Mouse (Mus musculus): ENCODE data around the gene Hydin. TPM values are rescaled to one million over a fixed set of nuclear protein-coding genes. Genes with fewer than 3 reads are reported as not detected.

The Hydin gene
- total RNA-seq, 2 experiments from 2014 or later: 0.30 to 0.58 TPM

DNA sequence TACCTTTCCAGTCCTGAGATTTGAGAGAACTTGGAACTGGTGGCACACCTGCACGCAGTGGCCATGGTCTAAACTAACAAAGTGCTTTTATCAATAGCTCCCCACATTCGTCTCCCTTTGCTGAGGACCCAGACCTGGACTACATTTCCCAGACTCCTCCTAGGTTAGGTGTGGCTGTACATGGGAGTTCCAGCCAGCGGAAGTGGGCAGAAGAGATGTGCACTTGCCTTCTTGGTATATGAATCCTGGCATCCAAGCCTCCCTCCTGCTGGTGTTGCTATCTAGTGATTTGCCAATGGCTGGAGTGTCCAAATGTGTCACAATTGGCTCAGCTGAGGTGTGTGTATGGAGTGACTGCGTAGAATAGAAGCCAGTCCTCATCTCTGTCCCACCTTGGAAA, 173.8 kb downstream of the Hydin start:
- no peak for DNase-seq (ENCODE audit: low spot score in 2 of 2)

DNA sequence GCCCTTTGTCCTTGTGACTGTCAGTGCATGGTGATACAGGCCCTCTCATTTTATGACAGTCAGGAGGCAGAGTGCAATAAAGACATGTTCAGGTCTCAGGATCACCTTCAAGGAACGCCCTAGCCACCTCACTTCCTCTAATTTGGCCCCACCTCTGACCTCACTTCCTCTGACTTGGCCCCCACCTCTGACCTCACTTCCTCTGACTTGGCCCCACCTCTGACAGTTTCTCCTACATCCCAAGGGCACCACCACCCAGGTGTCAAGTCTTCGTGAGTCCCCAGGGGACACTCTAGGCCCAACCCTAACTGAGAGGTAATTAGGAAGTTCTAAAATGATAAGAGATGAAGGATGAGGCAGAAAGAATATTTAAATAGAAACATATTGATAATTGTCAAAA, 177.5 kb downstream of the Hydin start:
- no peak for DNase-seq (ENCODE audit: low spot score in 2 of 2)

DNA sequence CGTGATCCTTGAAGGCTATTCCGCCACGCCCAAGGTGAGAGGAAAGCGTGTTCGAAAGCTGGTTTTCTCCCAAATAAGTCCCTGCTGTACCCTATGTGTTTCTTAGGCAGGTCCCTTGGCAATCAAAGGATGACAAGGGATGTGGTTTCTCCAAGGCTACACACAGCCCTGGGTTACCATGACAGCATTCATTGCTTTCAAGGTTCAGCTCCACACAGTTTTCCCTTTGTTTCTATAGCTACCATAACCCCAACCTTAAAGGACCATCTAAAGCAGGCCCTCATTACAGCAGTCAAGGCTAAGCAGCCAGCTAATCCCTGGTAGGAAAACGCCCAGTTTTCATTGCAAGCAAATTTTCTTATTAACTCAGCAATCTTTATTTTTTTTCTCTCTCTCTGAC, 183.7 kb downstream of the Hydin start:
- DNase-seq (ENCODE audit: low spot score in 2 of 2): no peak

DNA sequence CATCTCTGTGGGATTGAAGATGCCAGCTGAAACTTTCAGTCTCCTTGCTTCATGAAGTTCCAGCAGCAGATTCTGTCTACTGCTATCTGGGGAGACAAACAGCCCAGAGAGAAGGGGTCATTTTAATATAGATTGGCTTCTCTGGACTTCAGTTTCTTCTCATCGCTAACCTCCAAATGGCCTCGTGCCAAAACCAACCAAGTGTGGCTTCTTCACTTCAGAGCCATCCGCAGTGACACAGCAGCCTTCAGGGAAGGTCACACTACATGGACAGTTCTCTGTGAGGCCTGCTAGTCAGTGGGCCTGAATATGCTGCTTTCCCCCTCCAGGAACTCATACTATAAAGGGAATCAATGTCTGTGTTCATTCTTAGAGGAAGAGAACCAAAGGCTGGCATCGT, 187.7 kb downstream of the Hydin start:
- no peak for DNase-seq (ENCODE audit: low spot score in 2 of 2)

DNA sequence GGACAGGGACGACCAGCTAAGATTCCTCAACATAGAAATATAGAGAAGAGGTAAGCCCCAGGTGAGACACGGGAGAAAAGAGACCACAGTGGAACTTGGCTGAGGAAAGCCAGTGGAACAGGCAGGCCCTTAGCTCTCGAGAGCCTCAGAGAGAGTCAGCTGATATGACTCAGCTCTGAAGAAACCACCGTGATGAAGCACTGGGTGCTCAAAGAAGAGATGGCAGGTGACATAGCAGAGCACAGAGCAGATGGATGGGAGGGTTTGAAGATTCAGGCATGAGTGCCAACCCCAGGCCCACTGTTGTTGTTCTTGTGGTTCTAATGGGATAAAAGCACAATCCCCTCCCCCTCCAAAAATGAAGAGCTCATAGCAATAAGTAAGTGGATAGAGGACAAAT, 190.6 kb downstream of the Hydin start:
- DNase-seq (ENCODE audit: low spot score in 2 of 2): no peak

DNA sequence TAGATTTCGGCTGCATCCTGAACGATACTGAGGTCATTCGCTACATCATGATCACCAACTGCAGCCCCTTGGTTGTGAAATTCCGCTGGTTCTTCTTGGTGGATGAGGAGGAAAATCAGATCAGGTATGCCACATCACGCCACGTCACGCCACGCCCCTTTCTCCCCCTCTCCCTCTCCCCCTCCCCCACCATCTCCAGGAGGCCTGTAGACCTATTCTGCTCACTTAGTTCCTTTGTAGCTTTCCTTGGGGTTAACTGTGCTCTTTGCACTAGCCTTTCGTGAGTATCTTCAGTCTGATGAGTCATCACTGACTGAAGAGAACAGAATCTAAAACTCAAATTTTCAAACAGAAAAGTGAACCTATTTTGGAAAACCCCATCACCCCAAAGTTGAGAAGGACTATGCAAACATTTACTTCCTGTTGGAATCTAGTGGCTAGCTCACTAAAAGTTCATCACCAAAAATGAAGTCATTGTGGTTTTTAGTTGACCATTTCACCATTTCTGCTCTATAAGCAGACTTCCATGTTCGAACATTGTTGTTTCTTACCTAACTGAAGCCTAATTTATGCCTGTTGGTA, 195.9 kb downstream of the Hydin start:
- DNase-seq (ENCODE audit: low spot score in 2 of 2): no peak

DNA sequence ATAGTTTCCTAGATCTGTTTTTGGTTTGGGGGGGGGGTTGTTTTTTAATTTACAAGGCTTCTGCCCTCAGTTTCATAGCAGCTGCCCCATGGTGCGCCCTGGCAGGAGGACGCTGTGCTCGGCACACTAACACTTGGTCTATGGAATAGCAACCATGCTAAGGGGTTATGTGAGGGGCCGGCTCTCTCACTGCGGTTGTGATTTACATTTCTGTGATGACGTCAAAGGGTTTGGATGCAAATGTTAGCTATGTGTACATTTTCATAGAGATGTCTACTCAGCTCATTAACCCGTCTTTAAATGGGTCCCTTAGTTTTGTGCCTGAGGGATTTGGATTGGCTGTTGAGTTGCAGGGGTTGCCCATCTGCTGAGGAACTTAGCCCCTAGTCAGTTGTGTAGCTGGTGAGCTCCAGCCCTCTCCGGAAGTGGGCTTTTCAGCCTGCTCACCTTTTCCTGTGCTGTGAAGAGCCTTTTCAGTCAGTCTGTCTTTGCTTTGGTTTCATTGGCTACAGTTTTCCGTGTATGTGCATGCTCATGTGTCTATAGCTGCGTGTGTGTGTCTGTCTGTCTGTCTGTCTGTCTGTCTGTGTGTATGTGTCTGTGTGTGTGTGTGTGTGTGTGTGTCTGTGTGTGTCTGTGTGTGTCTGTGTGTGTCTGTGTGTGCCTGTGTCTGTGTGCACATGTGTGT, 197.1 kb downstream of the Hydin start:
- DNase-seq (ENCODE audit: low spot score in 2 of 2): no peak

DNA sequence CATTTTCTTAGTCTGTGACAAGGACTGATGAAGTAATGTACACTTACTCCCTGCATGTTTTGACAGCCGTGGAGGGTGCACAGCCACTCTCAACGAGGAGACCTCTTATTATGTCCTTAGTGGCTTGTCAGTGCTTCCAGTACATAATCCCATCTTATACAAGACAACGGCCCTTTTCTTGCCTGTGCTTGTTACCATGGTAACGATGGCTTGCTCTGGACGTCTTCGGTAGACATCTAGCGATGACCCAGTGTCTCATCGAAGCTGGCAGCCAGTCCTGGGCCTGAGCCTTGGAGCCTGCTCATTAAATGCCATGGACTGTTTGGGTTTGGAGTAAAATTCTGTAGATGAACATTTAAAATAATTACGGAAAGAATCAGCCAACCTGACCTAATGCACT, 198.8 kb downstream of the Hydin start:
- DNase-seq (ENCODE audit: low spot score in 2 of 2): no peak

DNA sequence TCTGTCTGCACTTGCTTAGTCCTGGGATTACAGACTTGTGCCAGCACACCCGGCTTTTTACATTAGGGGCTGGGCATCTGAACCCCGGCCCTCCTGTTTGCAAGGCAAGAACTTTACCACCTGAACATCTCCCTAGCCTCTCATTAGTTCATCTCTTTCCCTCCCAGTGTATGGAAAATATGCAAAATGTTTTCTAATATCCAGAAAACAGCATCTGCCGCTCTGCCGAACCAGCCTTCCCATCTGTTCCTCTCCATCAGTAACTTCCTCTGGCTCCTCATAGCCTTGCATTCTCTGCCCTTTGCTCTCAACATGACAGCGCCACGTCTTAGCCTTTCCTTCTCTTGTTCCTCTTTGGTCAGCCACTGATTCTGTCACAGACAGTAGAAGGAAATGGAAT, 210.5 kb downstream of the Hydin start:
- no peak for DNase-seq (ENCODE audit: low spot score in 2 of 2)

DNA sequence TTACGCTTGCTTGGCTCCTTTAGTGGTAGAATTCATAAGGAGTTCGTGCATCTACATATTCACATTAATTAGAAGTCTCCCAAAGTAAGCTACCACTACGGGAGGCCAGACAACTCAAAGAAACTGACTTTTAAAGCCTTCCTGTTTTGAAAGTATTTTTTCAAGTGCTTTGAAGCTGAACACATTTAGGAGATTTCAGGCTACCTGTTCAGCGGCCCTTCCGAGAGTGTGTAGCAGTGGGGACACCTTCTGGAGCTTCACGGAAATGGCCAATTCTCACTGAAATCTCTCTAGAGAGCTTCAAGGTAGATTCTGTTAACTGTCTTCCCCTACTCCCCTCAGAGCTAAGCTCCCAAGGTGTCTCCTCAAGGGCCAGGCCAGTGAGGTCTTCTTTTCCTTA, 211.8 kb downstream of the Hydin start:
- peak; percentile 55 to 59 for DNase-seq (ENCODE audit: low spot score in 2 of 2)

DNA sequence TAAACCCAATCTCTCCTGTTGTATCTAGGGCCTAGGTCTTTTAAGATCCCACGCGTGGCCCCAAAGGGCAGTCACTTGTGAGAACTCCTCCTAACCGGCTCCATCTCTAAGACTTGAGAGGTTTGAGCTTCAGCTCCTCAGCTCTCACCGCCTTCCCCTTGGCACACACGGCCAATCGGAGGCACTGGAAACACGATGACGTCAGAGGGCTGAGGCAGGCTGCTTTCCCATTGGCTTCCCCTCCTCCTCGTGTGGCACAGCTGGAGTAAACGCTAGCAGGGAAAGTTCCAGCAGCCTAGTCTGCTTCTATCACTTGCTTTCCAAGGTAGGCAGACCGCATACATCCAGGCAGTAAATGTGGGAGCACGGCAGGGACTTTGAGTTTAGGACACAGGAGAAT, 212.6 kb downstream of the Hydin start:
- no peak for DNase-seq (ENCODE audit: low spot score in 2 of 2)

DNA sequence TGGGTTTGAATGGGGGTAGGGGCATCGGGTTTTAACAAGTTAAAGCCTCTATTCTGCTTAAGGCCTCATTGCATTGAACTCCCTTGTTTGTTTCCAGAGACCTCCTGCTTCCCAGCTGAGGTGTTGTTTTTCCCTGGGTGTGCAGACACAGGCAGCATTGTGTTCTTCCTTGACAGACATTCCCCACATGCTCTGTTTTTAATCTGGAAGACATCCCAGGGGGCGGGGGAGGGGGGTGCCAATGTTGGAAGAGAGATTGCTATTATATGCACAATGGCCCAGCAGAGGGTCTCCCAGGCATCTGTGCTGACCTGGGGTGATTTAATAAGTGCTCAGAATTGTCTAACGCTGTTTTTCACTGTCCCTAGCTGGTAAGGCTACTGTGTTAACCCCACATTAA, 215.5 kb downstream of the Hydin start:
- DNase-seq (ENCODE audit: low spot score in 2 of 2): no peak

DNA sequence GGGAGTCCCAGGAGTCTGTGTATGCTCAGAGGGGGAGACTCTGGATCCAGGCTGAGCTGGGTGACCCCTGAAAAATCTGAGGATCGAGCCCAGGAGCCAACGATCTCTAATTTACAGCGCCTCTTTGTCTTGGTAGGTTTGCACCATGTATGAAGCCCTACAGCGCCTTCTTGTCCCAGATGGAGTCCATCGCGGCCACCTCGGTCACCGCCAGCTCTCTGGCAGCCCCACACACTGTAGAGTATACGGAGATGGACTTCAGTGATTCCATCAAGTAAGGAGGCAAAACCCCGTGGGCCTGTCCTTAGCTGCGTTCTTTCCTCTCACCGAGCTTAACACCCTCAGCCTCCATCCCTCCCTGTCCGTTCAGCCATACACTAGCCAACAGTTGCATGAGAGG, 218.5 kb downstream of the Hydin start:
- no peak for DNase-seq (ENCODE audit: low spot score in 2 of 2)

DNA sequence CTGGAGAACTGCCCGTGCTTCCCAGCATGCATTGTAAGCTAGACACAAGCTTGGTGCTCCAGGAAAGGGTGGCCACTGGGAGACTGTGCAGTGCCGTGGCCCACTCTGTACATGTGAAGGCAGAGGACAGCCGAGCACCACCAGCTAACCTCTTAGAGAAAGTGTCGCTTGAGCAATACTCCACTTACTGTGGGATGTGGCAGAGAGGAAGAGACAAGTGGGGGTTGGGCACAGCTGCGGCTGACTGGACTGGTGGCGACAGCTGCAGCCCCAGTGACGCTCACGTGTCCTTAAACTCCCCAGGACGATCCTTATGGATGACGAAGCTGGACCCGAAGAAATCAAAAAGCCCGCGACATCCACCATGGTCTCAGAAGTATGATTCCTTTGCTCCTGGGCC, 219.2 kb downstream of the Hydin start:
- no peak for DNase-seq (ENCODE audit: low spot score in 2 of 2)

DNA sequence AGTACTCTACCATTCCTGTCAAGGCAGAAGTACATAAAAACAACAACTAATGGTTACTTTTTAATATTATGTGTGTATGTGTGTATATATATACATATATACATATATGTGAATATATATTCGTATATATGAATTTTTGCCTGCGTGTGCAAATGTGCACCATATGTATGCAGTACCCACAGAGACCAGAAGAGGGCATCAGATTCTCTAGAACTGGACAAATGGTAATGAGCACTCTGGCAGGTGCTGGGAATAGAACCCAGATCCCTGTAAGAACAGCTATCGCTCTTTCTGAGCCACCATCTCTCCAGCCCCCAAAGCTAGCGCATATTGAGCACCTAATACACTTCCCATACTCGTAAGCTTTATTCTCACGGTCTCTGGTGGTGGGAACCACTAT, 220.9 kb downstream of the Hydin start:
- no peak for DNase-seq (ENCODE audit: low spot score in 2 of 2)

DNA sequence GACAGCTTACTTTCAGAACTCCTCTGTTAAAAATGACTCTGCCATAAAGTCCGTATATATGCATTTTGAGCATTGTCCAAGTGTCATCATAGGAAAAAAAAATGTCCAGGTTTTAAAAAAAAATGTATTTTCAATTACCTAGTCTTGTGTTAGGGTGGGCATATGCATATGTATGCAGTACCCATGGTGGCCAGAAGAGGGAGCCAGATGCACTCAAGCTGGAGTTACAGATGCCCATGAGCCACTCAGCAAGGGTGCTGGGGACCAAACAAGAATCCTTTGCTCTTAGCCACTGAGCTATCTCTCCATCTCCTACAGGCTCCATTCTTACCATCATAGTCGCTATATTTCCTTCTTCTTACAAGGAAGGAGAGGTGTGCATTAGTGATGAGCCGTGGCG, 222.6 kb downstream of the Hydin start:
- no peak for DNase-seq (ENCODE audit: low spot score in 2 of 2)

DNA sequence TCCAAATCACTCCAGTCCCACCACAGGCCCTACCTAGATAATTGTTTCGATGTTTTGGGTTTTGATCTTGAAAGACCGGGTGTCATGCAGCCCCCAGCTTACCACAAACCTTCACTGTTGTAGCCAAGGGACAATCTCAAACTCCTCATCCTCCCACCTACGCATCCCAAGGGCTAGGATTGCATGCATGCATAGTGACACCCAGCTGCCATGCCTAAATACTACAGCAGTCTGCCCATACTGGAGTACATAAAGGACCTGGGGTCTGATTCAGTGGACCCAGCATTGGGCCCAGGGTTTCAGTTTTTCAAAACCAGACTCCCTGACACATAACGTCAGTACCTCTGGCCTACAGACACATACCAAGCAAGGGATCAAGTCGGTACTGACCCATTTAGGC, 224.3 kb downstream of the Hydin start:
- DNase-seq (ENCODE audit: low spot score in 2 of 2): no peak

DNA sequence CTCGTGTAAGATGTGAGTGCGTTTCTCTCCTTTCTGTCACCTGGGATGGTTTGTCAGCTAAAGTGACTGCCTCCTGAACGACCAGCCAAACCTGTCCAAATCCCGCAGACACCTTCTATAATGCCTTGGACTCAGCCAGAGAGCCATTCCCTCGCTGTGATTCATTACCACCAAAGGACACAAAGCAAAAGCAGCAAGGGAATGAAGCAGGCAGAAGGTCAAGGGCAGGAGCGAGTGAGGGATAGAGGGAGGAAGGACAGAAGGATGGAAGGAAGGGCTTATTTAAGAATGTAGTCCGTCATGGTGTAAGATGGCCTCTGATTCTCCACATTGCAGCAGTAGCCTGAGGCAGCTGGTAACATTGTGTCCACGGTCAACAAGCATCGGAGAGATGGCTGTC, 229.5 kb downstream of the Hydin start:
- DNase-seq (ENCODE audit: low spot score in 2 of 2): no peak

DNA sequence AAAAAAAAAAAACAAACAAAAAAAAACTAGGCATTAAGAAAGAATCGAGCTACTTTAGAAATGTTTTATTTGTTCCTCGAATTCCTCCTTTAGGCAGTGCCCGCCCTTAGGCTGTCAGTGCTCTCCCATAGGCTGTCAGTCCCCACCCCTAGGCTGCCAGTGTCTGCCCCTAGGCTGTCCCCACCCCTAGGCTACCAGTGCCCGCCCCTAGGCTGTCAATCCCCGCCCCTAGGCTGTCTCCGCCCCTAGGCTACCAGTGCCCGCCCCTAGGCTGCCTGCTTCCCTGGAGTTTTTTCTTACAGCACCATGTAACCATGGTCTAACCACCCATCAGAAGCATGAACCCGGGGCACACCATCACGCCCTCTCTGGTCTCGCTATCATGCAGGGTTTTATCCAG, 233.5 kb downstream of the Hydin start:
- DNase-seq (ENCODE audit: low spot score in 2 of 2): no peak

DNA sequence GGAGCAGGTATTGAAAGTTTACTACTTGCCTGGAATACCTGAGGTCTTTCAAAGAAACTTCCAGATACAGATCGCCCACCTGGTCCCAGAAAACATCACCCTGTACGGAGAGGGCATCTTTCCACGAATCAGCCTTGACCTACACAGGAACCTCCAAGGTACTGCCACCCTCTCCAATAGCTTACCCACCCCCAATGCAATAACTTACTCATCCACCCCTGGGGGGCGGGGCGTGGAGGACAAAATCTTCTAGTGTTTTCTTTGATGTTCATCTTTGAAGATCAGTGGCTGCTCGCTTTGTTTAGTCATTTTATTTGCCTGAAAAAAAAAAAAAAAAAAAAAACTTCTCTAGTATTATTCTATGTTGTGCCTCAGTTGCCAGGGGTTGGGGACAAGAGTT, 233.9 kb downstream of the Hydin start:
- no peak for DNase-seq (ENCODE audit: low spot score in 2 of 2)

DNA sequence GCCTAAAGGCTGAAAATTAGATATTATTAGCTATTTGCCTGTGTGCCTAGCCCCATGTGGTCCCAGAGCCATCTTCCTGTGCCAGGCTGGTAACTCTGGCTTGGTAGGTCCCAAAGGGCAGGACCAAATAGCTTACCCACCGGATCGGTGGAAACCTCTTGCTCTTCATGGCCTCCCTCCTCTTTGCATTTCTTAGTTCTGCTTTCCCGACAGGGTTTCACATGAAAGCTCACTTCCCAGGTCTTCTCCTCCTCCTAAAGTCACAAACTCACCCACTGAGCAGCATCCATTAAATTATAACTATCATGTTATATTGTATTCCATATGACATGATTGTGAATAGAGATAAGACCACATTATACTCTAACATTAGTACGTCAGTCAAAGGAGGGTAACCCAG, 234.6 kb downstream of the Hydin start:
- DNase-seq (ENCODE audit: low spot score in 2 of 2): no peak

DNA sequence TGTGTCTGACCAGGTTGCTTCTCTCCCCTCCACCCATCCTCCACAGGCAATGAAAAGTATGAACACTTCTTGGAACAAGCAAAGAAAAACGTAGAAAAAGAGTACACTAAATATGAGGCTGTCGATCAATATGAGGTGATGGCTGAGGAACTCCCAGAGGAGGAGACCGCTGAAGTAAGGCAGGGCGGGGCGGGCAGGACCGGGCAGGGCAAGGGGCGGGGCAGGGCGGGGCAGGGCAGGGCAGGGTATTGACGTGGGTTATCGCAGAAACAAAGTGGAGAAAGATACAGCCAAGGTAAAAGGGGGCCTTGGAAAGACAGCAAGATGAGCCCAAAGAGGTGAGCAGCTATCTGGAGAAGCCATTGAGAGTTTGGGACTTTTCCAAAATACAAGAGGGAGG, 236.1 kb downstream of the Hydin start:
- no peak for DNase-seq (ENCODE audit: low spot score in 2 of 2)

DNA sequence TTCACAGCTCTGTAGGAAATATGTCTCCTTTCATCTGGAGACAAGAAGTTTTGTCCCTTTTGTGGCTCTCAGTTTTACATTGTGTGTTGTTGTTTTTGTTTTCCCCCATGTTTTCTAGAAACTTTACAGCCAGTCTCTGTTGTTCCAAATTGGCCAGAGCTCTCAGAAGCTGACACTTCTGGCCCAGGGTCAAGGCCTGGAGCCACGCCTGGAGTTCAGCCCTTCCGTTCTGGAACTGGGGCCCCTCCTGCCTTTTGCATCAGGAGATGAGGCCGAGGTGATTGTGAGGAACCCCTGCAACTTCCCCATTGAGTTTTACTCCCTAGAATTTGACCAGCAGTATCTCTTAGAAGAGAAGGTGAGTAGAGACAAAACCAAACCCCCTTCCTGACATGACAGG, 242.0 kb downstream of the Hydin start:
- no peak for DNase-seq (ENCODE audit: low spot score in 2 of 2)

DNA sequence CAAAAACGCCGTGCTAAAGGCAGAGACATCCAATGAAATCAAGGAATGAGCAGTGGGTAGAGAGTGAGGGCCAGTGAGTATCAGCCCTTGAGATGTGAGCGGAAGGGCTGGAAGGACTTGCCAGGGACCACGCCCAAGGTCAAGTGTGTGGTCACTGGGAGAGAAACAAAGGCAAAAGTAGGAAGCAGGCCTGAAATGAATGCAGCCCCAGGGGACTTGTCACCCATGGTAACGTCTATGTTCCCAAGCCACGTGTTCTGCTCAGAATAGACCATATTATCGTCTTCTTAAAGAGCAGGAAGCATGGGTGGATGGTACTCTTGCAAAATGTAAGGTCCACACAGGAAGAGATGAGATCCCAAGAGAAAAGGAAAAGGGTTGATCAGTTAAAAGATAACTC, 253.0 kb downstream of the Hydin start:
- DNase-seq (ENCODE audit: low spot score in 2 of 2): no peak

Data from left cerebral cortex, adult 18-20 months (tissue).